In the genomic region with DNA sequence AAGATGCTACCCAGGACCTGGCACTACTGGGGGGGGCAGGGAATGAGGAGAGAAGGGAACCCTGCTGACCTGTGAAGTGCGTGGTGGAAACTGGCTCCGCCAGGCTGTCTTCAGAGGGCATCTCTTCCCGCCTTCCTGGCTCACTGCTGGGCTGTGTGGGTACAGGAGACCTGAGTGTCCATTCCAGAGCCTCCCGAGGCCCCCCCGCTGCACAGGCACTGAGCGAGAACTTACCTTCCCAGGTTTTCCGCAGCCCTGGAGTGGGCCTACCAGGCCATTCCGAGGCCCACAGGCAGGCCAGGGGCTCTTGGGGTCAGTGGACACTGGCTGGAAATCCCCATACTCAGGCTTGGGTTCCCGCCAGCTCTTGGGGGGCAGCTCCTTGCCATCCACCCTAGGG, we compare ENCODE assay signal across 14 mouse cellular contexts.
"Had no signal": no experiment of that assay in that cellular context is flagged by ENCODE, and none has a peak within 500 bp of the region (broad histone marks: within the 10 kb centered on the region; RNA-seq: fewer than 3 reads in every experiment).

No protein-coding gene starts in this region.

- DNase-seq: kidney, adult 2 months; kidney, postnatal 14 days; lung, embryonic 14.5 days; lung, postnatal 10 days; lung, postnatal 4 days; right cerebral cortex, postnatal 14 days; thymus, postnatal 4 days had no signal

- H3K27ac ChIP-seq: kidney, embryonic 15.5 days; left cerebral cortex, adult 2 months; liver, embryonic 12.5 days; midbrain, embryonic 15.5 days; stomach, embryonic 15.5 days had no signal

- H3K9me3 ChIP-seq: kidney, embryonic 15.5 days; limb, embryonic 15.5 days; liver, embryonic 12.5 days; megakaryocyte, embryonic 14.5 days; midbrain, embryonic 15.5 days; stomach, embryonic 15.5 days had no signal

- H3K4me2 ChIP-seq: kidney, embryonic 15.5 days; limb, embryonic 15.5 days; liver, embryonic 12.5 days; lung, embryonic 14.5 days; midbrain, embryonic 15.5 days; stomach, embryonic 15.5 days had no signal

- H3K9ac ChIP-seq: kidney, embryonic 15.5 days; limb, embryonic 15.5 days; liver, embryonic 12.5 days; lung, embryonic 14.5 days; midbrain, embryonic 15.5 days; stomach, embryonic 15.5 days had no signal

- H3K27me3 ChIP-seq: kidney, embryonic 15.5 days; limb, embryonic 15.5 days; liver, embryonic 12.5 days; midbrain, embryonic 15.5 days; stomach, embryonic 15.5 days had no signal

- ATAC-seq: liver, embryonic 12.5 days; midbrain, embryonic 15.5 days had no signal

- H3K4me3 ChIP-seq: kidney, embryonic 15.5 days; left cerebral cortex, adult 2 months; limb, embryonic 15.5 days; liver, embryonic 12.5 days; megakaryocyte, embryonic 14.5 days; midbrain, embryonic 15.5 days; stomach, embryonic 15.5 days had no signal
